13 mouse cellular contexts compared by ENCODE assay signal in genomic region chr1:133544996-133545395, GRCm38 (mm10).
"Had no signal": no experiment of that assay in that cellular context is flagged by ENCODE, and none has a peak within 500 bp of the region (broad histone marks: within the 10 kb centered on the region; RNA-seq: fewer than 3 reads in every experiment).

No protein-coding gene starts in this region.

- H3K4me2 ChIP-seq: limb, embryonic 12.5 days; liver, embryonic 13.5 days; neural tube, embryonic 12.5 days had no signal

- DNase-seq: kidney, adult 8-10 months; kidney, postnatal 25 days; layer of hippocampus, adult 9-11 months; layer of hippocampus, postnatal 36 days; liver; liver, embryonic 13.5 days; lung, adult 18-20 months; lung, postnatal 36 days; midbrain, embryonic 14.5 days had no signal

- H3K9ac ChIP-seq: limb, embryonic 12.5 days; liver, embryonic 13.5 days; neural tube, embryonic 12.5 days had no signal

- H3K36me3 ChIP-seq: limb, embryonic 12.5 days; liver, embryonic 13.5 days; midbrain, embryonic 10.5 days; neural tube, embryonic 12.5 days had no signal

- H3K27me3 ChIP-seq: limb, embryonic 12.5 days; liver, embryonic 13.5 days; neural tube, embryonic 12.5 days had no signal

- H3K4me1 ChIP-seq: limb, embryonic 12.5 days; midbrain, embryonic 10.5 days; neural tube, embryonic 12.5 days had no signal

- H3K27ac ChIP-seq: limb, embryonic 12.5 days; liver, embryonic 13.5 days; midbrain, embryonic 10.5 days; neural tube, embryonic 12.5 days had no signal

- H3K4me3 ChIP-seq: limb, embryonic 12.5 days; liver, embryonic 13.5 days; midbrain, embryonic 10.5 days; myocyte; neural tube, embryonic 12.5 days had no signal

- H3K9me3 ChIP-seq: limb, embryonic 12.5 days; liver, embryonic 13.5 days; midbrain, embryonic 10.5 days; neural tube, embryonic 12.5 days had no signal
